Mouse (Mus musculus) ES-E14 (cell line): ENCODE results near the gene Gif. TPM values are rescaled to one million over a fixed set of nuclear protein-coding genes. Genes with fewer than 3 reads are reported as not detected.

Experiments
- DNase-seq: peaks from one replicate; pipeline ENCODE4 v3.0.0-alpha.2; 2013; ENCODE audit warnings: low read depth, low spot score
- H3K27ac ChIP-seq: 2 replicates; pipeline ENCODE4 v1.5.1; 2012; ENCODE audit warnings: low read depth, mild to moderate bottlenecking, low read length, moderate library complexity, mixed read lengths; ENCODE audit not compliant: poor library complexity, insufficient read depth, severe bottlenecking
- H3K36me3 ChIP-seq: 2 replicates; pipeline ENCODE4 v1.6.1; 2012; ENCODE audit warnings: mild to moderate bottlenecking, low read length, moderate library complexity, mixed read lengths; ENCODE audit not compliant: control insufficient read depth, poor library complexity, insufficient read depth, severe bottlenecking
- H3K4me1 ChIP-seq, 2 experiments: fragments of 150-350 bp in 1 of 2; sonication (generic) in 1 of 2; 2 replicates each; pipeline ENCODE4 v1.6.1; 2012; ENCODE audit warnings: low read length in 2 of 2, mild to moderate bottlenecking in 1 of 2, mixed read lengths in 1 of 2; ENCODE audit not compliant: control insufficient read depth in 2 of 2, insufficient read depth in 2 of 2, poor library complexity in 1 of 2
- H3K4me3 ChIP-seq, 2 experiments: fragments of 150-350 bp in 1 of 2; sonication (generic) in 1 of 2; 2 replicates each; pipeline ENCODE4 v1.5.1; 2012; ENCODE audit warnings: low read length in 2 of 2, low read depth in 1 of 2, mild to moderate bottlenecking in 1 of 2, mixed read lengths in 1 of 2; ENCODE audit not compliant: insufficient read depth in 1 of 2, poor library complexity in 1 of 2, severe bottlenecking in 1 of 2
- H3K9ac ChIP-seq: 2 replicates; pipeline ENCODE4 v1.6.1; 2012; ENCODE audit warnings: low read depth, mild to moderate bottlenecking, low read length, mixed read lengths; ENCODE audit not compliant: poor library complexity, insufficient read depth, severe bottlenecking
- H3K9me3 ChIP-seq: fragments of 150-350 bp; sonication (generic); 2 replicates; pipeline ENCODE4 v1.6.1; 2012; ENCODE audit warnings: low read depth, mild to moderate bottlenecking, low read length; ENCODE audit not compliant: control insufficient read depth, insufficient read depth
- CHD2 ChIP-seq: IDR thresholded peaks from 2 replicates; pipeline ENCODE4 v1.6.1; 2014; ENCODE audit warnings: mild to moderate bottlenecking, low read depth, low read length, inconsistent platforms
- HCFC1 ChIP-seq: IDR thresholded peaks from 2 replicates; pipeline ENCODE4 v1.6.1; 2012; ENCODE audit warnings: low read length, inconsistent platforms, borderline replicate concordance; ENCODE audit not compliant: insufficient read depth
- MAFK ChIP-seq: IDR thresholded peaks from 2 replicates; pipeline ENCODE4 v1.6.1; 2014; ENCODE audit warnings: mild to moderate bottlenecking, low read depth, low read length, inconsistent platforms; ENCODE audit not compliant: insufficient read depth
- ZC3H11A ChIP-seq: IDR thresholded peaks from 2 replicates; pipeline ENCODE4 v1.6.1; 2012; ENCODE audit warnings: low read depth, mild to moderate bottlenecking, inconsistent platforms, low read length, borderline replicate concordance
- ZNF384 ChIP-seq: IDR thresholded peaks from 2 replicates; pipeline ENCODE4 v1.6.1; 2012; ENCODE audit warnings: low read depth, low read length, inconsistent platforms
- in situ Hi-C, 2 experiments: fragments of 600-800 bp; cut with MboI; formaldehyde crosslinking; loops; one replicate each; pipeline ENCODE4 v1.15.1; 2025; ENCODE audit warnings: low sequenced_read_pairs in 2 of 2, inconsistent platforms in 1 of 2; ENCODE audit not compliant: unreplicated experiment in 2 of 2
- total RNA-seq: library from RNA; depleted of rRNA; stranded (reverse); fragments of 300-350 nt; gene quantifications from 2 replicates; pipeline ENCODE4 v1.2.3, GENCODE M21; 2012

Gif gene
- total RNA-seq, 1 experiment: not detected

GRCm38 (mm10) chr19:11770205-11770892 is 23.0 kb downstream of the Gif start, which contains the start of gene Mrpl16:
Mrpl16 (plus strand) TSS chr19:11770391.
- H3K27ac ChIP-seq: no peak within 1 kb of the TSS
- H3K9me3 ChIP-seq: no peaks in the 10 kb centered on the region
- H3K9ac ChIP-seq: peak within 1 kb of the TSS; percentile 85
- H3K4me3 ChIP-seq: peak within 1 kb of the TSS; percentile 82 to 88
- peak; percentile 52; the same call in 1 of the 2 replicates for TF ChIP-seq CHD2
- TF ChIP-seq ZNF384: no peak
- no peak for TF ChIP-seq MAFK
- no peak for TF ChIP-seq ZC3H11A
- peak; percentile 71; the same call in 1 of the 2 replicates for TF ChIP-seq HCFC1
- H3K36me3 ChIP-seq: peaks cover 8% of the 10 kb centered on the region
- peak; percentile 91 for DNase-seq
- H3K4me1 ChIP-seq: no peaks in the 10 kb centered on the region
- in situ Hi-C loops: no loop called here

DNA sequence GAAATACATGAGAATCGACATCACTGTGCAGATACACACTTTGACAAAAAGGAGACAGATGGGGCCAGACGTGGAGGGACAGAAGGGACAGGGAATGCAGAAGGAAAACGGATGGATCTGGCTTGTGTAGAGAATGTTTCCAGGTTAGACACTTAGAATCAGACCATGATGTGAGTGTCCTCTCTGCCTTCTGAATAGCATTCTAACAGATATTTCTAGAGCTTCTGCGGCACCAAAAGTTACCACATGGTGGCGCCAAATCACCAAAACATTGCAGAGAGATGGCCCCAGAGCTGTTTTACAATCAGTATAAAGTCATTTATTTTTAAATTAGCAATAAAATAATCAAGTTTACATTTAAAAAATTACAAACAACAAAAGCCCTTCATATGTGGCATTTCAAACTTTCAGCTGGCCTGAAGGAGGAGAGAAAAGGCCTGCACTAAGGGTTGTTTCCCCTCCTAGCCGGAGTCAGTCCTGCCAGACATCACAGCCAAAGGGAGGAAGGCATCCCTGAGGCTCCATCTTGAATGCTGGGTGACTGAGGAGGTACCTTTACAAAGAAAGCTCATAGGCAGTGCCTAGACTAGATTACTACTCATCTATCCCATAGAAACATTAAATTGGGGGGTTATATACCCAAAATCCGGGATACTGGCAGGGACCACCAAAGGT is 30.0 kb downstream of the Gif start:
- in situ Hi-C loops: no loop called here
- H3K9ac ChIP-seq: no peak overlapping the region
- H3K4me1 ChIP-seq: no peaks in the 10 kb centered on the region
- TF ChIP-seq ZC3H11A (peak; percentile 82; the same call in 1 of the 2 replicates), MAFK (no peak)
- H3K4me3 ChIP-seq: no peak overlapping the region
- no peak overlapping the region for H3K27ac ChIP-seq
- no peaks in the 10 kb centered on the region for H3K9me3 ChIP-seq
- H3K36me3 ChIP-seq: peaks cover 19% of the 10 kb centered on the region
- DNase-seq: peak; percentile 54

DNA sequence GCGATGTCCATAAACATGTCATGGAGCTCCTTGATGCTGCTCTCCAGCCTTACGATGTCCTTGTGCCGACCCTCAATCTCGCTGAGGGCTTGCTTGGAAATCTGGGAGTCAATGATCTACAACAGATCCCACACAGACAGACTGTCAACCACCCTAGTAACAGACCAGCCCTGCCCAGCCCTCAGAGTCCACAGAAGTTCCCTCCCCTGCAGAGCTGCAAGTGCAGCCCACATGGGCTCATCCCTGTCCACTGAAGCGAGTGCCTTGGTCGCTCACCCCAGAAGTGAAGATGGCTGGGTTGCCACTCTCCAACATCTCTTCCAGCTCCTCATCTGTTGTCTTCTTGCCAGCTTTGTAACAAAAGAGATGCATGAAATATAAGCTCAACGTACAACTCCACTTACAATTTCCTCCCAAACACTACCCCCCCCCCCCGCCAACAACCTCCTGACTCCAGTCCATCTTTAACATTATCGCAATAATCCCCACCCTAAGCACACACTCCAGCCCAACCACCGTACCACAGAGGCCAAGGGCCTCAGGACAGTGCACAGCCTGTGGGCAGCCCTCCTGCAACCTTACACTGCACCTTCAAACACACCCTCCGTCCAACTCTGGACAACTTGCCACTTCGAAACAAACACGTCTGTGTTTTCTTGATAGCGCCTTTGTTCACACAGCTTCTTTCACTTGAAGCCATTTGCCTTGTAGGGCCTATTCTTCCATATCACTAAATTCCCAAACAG is 38.2 kb downstream of the Gif start:
- TF ChIP-seq ZNF384: no peak
- TF ChIP-seq MAFK: no peak
- no peak for TF ChIP-seq ZC3H11A
- TF ChIP-seq HCFC1: no peak
- no peak for TF ChIP-seq CHD2
- in situ Hi-C loops: no loop called here
- Histone ChIP-seq H3K9me3 (no peaks in the 10 kb centered on the region), H3K9ac (no peak overlapping the region), H3K36me3 (peaks cover 27% of the 10 kb centered on the region; the same call in 1 of the 2 replicates), H3K27ac (no peak overlapping the region), H3K4me1 (no peaks in the 10 kb centered on the region), H3K4me3 (no peak overlapping the region)
- DNase-seq: no peak

GRCm38 (mm10) chr19:11787826-11788225 is 40.5 kb downstream of the Gif start:
- Histone ChIP-seq H3K9me3 (no peaks in the 10 kb centered on the region), H3K27ac (no peak overlapping the region), H3K4me1 (peaks cover 0 to 6% of the 10 kb centered on the region in 2 experiments; a peak in 1 of 4 replicates), H3K4me3 (no peak overlapping the region), H3K9ac (no peak overlapping the region), H3K36me3 (peaks cover 28% of the 10 kb centered on the region; the same call in 1 of the 2 replicates)
- in situ Hi-C loops: no loop called here
- no peak for DNase-seq
- TF ChIP-seq CHD2 (no peak), ZC3H11A (no peak), HCFC1 (no peak), ZNF384 (no peak)
